Mouse (Mus musculus) WW6 (cell line): ENCODE measurements around the gene Popdc2.

Experiments
- DNase-seq: peaks from one replicate; pipeline ENCODE4 v3.0.0-alpha.2; 2013; ENCODE audit warnings: low read depth, low spot score

The Popdc2 gene

DNA sequence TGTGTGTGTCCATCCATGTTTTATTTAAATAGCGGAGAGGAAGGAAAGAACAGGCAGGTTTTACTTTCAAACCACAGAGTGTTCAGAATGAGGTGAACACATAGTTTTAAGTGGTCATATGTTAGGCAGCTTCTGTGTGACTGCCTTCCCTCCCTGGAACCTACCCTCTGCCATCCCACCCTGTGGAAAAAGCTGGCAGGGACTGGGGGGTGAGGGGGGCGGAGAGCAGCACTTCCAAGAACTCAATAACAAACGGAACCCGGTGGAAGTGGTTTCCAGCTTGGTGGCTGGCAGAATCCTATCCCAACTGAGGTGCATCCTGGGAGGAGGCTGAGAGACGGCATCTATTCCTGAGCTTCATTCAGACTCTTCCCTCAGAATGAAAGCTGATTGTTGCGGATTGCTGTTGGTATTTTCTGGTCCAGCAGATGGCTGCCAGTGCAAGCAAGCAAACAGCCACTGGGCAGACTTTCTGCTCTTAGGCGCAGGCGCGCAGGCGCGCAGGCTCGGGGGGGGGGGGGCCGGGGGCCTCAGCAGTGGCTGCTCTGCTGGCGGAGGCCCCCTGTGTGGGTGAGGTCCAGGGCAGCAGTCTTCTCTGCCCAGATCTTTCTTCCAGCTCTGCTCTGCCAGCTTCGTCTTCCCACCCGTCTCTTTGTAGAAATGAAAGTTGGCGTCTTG lies 14.3 kb downstream of the Popdc2 start:
- no peak for DNase-seq

DNA sequence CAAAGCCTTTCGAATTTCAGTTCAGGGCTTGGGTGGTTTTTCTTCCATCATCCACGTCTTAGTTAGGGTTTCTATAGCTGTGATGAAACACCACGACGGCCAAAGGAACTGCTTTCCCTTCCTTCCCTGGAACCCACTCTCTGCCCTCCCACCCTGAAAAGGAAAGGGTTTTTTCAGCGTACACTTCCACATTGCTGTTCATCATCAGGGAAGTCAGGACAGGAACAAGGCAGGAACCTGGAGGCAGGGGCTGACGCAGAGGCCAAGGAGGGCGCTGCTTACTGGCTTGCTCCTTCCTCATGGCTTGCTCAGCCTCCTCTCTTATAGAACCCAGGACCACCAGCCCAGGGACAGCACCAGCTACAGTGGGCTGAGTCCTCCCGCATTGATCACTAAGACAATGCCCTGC lies 14.8 kb downstream of the Popdc2 start:
- DNase-seq: no peak

DNA sequence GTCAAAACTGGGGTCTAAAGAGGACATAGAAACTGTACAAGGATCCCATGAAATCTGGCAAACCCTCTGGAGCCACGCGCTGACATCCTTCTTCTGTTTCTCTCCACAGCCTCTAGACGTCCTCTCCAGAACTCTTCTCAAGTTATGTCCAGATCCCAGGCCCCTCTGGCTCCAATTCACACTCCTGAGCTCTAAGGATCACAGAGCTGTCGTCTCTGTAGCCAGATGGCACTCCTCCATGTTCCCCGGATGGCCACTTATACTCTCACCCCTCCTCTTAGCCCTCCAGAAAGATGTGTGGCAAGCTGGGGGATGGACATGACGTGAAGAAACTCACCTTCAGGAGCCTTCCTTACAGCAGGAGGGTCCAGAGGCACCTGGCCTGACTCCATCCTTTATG lies 15.5 kb downstream of the Popdc2 start:
- no peak for DNase-seq

DNA sequence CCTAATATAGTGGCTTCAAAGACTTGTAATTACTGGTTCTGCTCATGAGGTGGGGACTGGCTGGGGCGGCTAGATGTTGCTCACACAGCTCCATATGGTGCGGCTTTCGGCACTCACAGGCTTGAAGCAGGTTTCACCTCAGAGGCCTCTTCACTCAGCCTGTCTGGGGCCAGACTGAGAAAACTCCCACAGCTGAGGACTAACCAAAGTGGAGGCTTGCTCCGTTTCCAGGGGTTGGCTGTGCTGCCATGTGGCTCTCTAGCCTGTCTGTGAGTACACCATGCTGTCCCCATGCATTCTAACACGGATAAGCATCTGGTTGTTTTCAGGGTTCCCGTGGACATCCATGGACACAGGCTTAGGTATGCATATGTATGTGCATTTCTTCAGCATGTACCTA lies 16.6 kb downstream of the Popdc2 start:
- DNase-seq: no peak

DNA sequence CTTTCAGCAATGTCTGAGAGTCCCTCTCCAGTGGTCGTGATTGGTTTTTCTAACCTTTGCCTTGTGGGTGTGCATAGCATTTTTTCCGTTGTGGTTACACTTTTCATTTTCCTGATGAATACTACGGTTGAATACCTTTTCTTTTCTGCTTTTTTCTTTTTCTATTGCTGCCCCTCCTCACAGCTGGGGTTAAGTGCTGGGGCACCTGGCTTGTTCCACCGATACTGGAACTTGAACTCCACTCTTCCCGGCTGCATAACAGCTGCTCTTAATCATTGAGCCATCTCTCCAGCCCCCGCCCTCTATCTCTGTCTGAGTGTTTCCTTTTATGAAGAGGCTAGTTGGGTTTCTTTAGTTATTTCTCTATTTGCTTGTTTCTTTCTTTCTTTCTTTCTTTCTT lies 17.1 kb downstream of the Popdc2 start:
- no peak for DNase-seq

DNA sequence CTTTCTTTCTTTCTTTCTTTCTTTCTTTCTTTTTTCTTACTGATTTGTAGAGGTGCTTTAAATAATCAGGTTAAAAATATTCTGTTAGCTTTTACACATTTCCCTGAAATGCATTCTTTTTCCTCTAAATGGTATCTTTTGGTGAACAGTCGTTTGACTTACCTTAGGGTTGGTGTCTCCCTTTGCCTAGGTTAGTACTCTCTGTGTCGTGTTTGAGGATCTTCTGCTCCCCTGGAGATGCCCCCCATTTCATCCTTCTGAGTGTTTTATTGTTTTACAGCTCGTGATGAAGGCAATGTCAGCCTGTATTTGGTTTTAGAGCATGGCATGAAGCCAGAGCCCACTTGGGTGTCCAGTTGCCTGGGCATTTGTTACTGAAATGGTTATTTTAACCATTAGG lies 17.5 kb downstream of the Popdc2 start:
- no peak for DNase-seq

DNA sequence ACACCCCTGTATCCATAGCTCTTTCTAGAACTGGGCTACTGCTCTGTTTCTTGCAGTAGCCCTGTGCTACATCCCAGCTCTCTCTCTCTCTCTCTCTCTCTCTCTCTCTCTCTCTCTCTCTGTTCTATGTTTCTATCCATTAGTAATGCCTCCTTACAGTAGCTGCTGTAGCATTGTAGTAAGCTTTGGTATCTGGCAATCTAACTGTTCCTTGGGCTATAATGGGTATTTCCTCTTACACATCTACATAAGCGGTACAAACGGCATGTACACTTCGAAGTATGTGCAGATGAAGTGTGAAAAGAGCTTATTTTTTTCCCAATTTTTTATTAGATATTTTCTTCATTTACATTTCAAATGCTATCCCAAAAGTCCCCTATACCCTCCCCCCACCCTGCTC lies 17.9 kb downstream of the Popdc2 start:
- DNase-seq: no peak

DNA sequence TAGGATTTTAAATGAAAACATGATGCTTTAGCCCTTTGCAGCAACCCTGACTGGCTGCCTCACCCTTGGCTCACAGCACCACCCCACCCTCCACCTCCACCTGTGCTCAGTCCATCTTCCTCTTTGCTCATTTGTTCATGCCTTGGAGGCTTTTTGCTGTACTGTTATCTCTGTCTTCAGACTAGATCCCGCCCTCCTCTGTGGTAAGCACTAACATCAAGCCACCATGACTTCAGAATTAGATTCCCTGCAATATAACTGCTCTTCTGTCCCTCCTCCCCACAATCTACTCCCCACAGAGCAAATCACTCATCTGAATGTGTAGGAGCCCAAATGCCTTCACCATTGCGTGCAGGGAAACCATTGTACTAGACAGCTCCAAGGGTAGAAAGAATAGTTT lies 21.7 kb downstream of the Popdc2 start:
- DNase-seq: no peak

DNA sequence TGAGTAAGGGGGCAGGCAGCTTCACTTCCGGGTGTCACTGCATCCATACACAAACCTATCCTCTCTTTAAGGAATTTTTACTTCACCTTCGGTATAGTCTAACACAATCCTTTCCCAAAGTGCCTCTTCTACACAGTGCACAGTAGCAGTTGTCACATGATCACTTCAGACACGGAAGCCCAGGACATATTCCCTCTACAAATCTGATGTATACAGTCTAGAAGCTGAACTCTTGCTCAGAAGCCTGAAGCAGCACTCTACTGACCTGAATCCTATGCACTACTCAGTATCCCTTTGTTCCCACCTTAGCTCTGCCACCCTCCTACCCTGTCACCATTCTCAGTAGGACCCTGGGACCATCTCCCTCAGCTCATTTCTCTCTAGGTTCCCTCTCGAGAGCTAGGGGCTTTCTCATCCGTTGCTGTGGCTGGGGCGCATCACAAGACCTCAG lies 23.2 kb downstream of the Popdc2 start:
- no peak for DNase-seq

DNA sequence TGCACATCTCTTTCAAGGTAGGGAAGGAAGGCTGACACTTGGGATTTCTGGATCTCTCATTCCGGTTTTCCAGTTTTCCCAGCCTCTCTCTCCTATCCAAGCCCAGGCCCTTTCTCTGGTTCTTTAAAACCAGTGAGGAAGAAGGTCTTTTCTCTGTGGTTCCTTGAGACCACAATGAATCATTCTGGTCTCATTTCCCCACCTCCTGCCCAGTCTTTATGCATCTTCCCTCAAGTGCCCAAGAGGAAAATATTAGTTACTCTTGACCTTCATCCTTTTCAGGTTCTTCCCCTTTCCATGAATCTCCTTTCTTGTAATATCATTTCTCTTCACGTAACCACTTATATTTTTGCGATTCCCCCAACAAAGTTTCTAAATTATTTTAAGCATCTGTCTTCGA lies 23.7 kb downstream of the Popdc2 start:
- DNase-seq: no peak

DNA sequence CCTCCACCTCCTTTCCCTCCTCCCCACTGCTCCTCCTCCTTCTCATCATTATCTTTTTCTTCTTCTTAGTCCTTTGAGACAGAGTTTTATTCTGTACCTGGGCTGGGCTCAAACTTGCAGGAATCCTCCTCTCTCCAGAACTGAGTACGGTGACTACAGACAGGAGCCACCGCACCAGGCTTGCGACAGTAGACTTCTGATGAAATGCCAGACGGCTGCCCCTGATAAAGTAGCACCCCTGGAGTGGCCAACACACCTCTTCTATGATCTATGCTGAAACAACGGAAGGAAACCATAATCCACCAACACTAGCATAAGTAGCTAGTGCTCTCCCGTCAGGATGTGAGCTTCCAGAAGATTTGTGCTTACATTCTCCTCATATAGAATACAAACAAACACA lies 25.4 kb downstream of the Popdc2 start:
- no peak for DNase-seq

DNA sequence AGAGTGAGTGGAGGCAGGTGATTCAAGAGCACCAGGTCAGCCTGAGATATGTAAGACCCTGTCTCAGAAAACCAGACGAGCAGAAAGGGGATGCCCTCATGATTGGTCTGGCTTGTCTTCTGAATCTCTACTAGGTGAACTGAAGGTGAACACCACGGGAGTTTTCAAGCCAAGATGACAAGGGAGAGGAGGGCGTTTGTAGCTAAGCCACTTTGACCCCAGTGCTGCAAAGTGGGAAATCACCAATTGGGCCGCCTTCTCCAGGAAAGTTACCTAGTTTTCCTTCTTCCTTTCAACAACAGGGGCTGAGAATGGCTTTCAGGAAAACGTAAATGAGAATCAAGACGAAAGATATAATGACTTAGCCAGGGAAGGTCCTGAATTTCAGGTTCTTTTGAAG lies 26.7 kb downstream of the Popdc2 start:
- no peak for DNase-seq

DNA sequence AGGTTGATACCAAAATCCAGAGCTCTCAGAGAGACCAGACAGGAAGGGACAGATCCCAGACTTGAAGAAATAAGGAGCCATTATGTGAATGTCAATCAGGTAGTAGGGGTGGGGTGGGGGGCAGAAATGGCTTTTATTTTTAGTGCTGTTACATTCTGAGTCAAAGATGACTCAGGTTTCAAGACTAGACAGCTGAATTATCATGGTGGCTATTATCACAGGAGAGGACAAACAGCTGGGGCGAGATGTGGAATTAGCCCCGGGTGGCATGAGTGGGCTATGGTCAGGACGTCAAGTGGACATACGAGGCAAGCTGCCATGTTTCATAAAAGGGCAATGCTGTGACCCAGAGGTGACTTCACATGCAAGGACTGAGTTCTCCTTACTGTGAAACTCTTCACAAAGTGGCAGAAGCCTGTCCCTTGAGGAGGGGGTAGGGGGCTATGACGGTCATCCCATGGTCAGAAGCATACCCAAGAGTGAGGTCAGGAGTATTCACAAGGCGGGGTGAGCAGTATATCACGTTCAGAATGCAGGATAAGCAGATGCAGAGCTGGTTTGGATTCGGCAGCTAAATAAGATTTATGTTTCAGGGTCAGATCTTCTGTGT lies 27.4 kb downstream of the Popdc2 start:
- no peak for DNase-seq

DNA sequence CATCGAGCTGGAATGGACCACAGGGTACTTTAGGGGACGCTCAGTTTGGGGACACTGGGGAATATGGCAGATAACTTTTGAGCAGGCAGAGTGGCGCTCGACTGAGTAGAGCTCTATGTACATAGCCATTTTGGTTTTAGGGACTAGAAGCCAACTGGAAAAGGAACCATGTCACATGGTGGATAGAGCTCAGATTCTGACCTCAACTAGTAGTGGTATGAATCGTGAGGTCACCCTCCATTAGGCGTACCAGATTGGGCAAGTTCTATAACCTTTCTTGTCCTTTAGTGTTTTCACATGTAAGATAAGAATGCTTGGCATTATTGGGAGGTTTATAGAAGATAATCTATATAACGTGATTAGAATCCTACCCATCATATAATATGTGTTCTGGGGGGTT lies 28.3 kb downstream of the Popdc2 start:
- DNase-seq: no peak

DNA sequence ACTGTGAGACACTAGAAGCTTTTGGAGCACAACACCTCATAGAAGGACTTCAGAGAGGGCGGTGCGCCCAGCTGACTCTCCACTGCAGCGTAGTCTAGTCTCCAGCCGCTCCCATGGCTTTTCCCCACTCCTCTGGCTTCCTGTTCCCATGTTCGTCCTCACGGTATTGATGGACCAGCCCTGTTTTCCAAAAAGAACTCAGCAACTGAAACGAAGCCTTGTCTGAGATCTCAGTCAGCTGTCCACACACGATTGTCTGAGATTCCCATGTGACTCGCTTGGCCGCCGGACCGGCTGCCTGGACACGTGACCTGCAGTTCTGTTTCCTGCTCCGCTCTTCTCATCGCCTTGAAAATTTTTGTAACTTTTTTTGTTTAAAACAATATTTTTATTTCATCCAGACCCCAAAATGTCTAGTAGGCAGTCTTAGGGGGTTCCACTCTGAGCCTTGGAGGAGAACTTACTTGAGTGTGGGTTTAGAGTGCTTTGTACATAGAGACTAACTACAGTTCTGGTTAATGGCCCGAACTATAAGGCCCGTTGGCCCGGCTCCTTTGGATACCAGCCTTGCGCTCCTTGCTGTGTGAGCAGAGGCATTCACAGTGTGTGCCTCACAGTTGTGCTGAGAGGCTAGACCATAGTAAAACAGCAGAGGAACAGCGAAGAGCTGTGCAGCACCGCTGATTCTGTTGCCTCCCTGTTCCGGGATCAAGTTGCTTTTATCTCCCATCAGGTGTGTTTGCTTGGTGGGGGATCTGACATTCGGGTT lies 30.3 kb downstream of the Popdc2 start:
- no peak for DNase-seq

DNA sequence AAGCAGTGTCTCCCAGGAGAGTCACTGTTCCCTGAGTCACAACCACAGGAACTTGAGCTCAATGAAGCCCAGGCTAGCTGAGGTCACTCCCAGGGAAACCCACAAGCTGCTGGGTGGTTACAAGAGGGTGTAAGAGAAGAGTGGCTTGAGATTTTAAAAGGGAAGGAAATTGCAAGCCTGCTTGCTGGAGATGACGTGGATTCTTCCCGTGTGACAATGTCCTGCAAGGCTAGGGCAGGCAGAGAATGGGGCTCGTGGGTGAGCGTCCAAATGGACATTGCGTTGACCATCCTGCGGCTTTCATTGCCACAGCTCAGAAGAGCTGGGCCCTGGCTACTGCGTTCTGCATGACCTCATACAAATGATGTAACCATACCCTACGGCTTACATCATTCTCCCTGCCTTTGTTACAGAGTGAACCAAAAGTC lies 32.2 kb downstream of the Popdc2 start:
- no peak for DNase-seq

DNA sequence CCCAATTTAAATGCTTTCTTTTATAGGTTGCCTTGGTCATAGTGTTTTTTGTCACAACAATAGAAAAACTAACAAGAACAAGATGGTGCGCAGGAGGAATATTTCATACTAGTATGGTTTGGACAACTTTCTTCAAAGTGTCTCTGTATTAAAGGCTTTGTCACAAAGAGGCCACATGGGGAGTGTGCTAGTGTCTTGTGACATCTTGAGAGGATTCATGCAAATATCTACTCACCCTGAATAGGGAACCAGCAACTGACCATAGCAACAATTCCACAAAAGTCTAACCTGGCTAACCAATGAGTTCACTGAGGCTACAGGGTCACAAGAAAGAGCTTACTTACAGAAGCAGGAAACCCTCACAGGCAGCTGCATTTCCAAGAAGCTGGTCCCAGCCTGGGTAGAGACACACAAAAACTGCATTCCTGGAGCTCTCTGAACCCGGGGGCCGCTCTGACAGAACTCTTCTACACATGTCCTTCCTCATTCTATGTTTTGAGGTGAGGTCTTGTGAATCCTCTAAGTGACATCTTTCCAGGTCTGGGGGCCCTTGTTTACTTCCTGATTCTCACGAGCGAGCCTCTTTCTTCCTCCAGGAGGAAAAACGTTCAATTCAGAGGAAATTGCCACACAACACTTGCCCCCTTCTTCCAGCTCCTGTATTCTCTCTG lies 33.2 kb downstream of the Popdc2 start:
- no peak for DNase-seq

DNA sequence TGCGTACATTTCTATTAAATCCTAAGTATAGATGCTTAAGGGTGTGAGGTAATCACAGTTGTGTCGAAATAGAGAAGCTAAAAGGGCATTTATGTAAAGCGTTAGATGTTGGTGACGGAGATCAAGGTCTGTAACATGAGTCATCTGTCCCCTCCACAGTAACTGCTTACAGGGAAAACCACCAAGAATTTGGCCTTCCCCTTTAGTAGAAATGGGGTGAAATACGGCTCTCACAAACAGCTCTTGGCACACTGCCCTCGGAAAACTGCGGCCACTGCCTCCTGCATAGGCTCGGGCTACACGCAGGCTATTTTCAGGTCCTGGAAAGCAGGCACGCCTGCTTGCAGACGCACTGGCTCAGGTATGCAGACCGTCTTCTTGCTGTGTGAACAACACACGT lies 34.1 kb downstream of the Popdc2 start:
- no peak for DNase-seq

DNA sequence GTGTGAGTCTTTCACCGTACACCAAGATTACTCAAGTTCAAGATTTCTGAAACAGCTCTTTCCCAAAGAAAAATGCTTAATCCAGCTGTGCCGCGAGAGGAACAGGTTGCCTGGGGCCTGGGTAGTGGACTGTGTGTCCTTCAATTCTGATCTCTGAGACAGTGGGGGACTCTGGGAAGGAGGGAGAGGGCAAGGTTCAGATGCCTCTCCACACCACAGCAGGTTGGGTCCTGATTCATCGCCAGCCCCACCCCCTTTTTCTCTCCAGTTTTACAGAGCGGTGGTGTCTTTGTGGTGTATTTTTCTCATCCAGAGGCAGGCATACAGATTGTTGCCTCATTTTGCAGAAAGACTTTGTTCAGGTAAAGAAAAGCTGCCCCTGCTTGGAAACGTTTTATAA lies 36.3 kb downstream of the Popdc2 start:
- DNase-seq: no peak

DNA sequence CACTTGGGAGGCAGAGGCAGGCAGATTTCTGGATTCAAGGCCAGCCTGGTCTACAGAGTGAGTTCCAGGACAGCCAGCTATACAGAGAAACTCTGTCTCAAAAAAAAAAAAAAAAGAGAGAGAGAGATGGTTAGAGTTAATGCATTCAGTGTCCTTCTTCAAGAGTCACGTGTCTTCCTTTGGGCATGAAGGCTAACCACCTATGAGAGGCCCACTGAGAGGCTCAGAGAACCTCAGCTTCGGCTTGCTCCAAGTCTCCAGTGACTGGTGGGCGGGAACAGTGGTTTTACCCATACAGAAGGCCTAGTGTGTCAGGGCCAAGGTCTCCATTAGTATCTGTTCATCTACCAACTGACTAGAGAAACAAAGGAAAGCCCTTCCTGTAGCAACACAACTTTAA lies 37.1 kb downstream of the Popdc2 start:
- DNase-seq: no peak

DNA sequence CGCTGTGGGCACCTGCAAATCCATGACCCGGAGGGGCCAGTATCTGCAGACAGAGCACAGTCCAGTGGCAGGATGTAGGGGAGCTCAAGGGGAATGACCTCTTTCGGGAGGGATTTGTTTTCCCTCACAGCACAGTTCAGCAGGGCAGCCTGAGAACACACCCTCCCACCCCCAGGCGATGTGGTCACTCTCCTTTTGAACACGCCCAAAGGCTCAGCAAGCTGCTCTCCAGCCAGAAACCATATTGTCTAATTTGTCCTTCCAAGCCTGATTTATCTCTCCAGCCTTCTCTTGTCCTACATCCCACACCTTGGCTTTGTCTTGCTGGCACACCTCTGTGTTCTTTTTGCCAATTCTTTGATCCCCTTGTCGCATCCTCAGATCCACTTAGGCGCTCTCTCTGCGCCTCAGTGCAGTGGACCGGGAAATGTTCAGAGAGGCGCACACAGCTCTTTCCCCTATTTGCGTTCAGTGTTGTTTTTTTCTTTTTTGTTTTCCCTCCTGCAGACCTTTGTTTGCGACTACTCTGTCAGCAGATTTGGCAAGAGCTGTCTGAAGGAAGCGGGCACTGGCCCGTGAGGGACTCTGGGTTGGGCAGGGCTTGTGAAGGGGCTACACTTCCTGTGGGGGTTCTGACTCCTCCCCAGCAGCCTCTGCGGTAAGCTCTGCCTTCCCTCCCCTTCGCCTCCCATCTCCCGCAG lies 37.7 kb downstream of the Popdc2 start:
- no peak for DNase-seq
